Mouse (Mus musculus) testis, adult 2 months (tissue): Measurements from ENCODE around the gene App. TPM values are rescaled to one million over a fixed set of nuclear protein-coding genes. Genes with fewer than 3 reads are reported as not detected.

Source experiments
- H3K27ac ChIP-seq: fragments of 200-500 bp; 2 replicates; pipeline ENCODE4 v1.5.1; 2012; ENCODE audit warnings: low read depth, low read length; ENCODE audit not compliant: control insufficient read depth, insufficient read depth
- H3K27me3 ChIP-seq: fragments of 200-500 bp; 2 replicates; pipeline ENCODE4 v1.6.1; 2012; ENCODE audit warnings: mild to moderate bottlenecking, low read length, moderate library complexity; ENCODE audit not compliant: control insufficient read depth, insufficient read depth
- H3K36me3 ChIP-seq: fragments of 200-500 bp; 2 replicates; pipeline ENCODE4 v1.6.1; 2012; ENCODE audit warnings: mild to moderate bottlenecking, low read length; ENCODE audit not compliant: control insufficient read depth, insufficient read depth
- H3K4me1 ChIP-seq: fragments of 200-500 bp; 2 replicates; pipeline ENCODE4 v1.6.1; 2012; ENCODE audit warnings: low read length; ENCODE audit not compliant: control insufficient read depth, insufficient read depth
- H3K4me3 ChIP-seq: fragments of 200-500 bp; 2 replicates; pipeline ENCODE4 v1.5.1; 2012; ENCODE audit warnings: low read depth, mild to moderate bottlenecking, low read length, moderate library complexity, mixed read lengths; ENCODE audit not compliant: control insufficient read depth
- CTCF ChIP-seq: fragments of 200-500 bp; IDR thresholded peaks from 2 replicates; pipeline ENCODE4 v1.5.1; 2012; ENCODE audit warnings: low read depth, mild to moderate bottlenecking, inconsistent platforms, low read length, moderate library complexity; ENCODE audit not compliant: control insufficient read depth, insufficient read depth, insufficient replicate concordance
- POLR2A ChIP-seq: fragments of 200-500 bp; IDR thresholded peaks from 2 replicates; pipeline ENCODE4 v1.6.1; 2012; ENCODE audit warnings: low read depth, mild to moderate bottlenecking, inconsistent platforms, low read length, moderate library complexity; ENCODE audit not compliant: control insufficient read depth
- polyA plus RNA-seq: library from polyadenylated mRNA; depleted of rRNA; stranded (reverse); fragments of >200 nt; gene quantifications from 2 replicates; pipeline ENCODE4 v1.2.3, GENCODE M21; 2012

The App gene
- polyA plus RNA-seq, 1 experiment = 89.0 TPM

GRCm38 (mm10) chr16:85105603-85106002 lies 68.0 kb downstream of the App start:
- Histone ChIP-seq H3K36me3 (no peaks in the 10 kb centered on the region), H3K27me3 (no peaks in the 10 kb centered on the region), H3K27ac (no peak overlapping the region), H3K4me3 (no peak overlapping the region), H3K4me1 (no peaks in the 10 kb centered on the region)
- TF ChIP-seq POLR2A = no peak
- TF ChIP-seq CTCF = no peak

GRCm38 (mm10) chr16:85103116-85103787 lies 70.3 kb downstream of the App start:
- Histone ChIP-seq H3K27ac (no peak overlapping the region), H3K27me3 (no peaks in the 10 kb centered on the region), H3K4me1 (no peaks in the 10 kb centered on the region), H3K4me3 (no peak overlapping the region), H3K36me3 (no peaks in the 10 kb centered on the region)
- no peak for TF ChIP-seq CTCF
- no peak for TF ChIP-seq POLR2A

GRCm38 (mm10) chr16:85101544-85101943 lies 72.0 kb downstream of the App start:
- H3K4me3 ChIP-seq = no peak overlapping the region
- TF ChIP-seq CTCF (no peak), POLR2A (no peak)
- H3K27ac ChIP-seq = no peak overlapping the region
- no peaks in the 10 kb centered on the region for H3K4me1 ChIP-seq
- H3K27me3 ChIP-seq = no peaks in the 10 kb centered on the region
- no peaks in the 10 kb centered on the region for H3K36me3 ChIP-seq

GRCm38 (mm10) chr16:85100806-85101205 lies 72.8 kb downstream of the App start:
- Histone ChIP-seq H3K4me1 (no peaks in the 10 kb centered on the region), H3K36me3 (no peaks in the 10 kb centered on the region), H3K27ac (no peak overlapping the region), H3K27me3 (no peaks in the 10 kb centered on the region), H3K4me3 (no peak overlapping the region)
- TF ChIP-seq POLR2A (no peak), CTCF (no peak)

GRCm38 (mm10) chr16:85099487-85099886 lies 74.1 kb downstream of the App start:
- TF ChIP-seq CTCF (no peak), POLR2A (no peak)
- Histone ChIP-seq H3K4me3 (no peak overlapping the region), H3K27ac (peak overlapping the region; percentile 44; the same call in 1 of the 2 replicates), H3K4me1 (peaks cover 3% of the 10 kb centered on the region; the same call in 1 of the 2 replicates), H3K27me3 (no peaks in the 10 kb centered on the region), H3K36me3 (no peaks in the 10 kb centered on the region)

GRCm38 (mm10) chr16:85099044-85099443 lies 74.5 kb downstream of the App start:
- H3K27ac ChIP-seq = no peak overlapping the region; the same call in 1 of the 2 replicates
- H3K36me3 ChIP-seq = no peaks in the 10 kb centered on the region
- no peak for TF ChIP-seq CTCF
- no peak overlapping the region for H3K4me3 ChIP-seq
- peaks cover 3% of the 10 kb centered on the region; the same call in 1 of the 2 replicates for H3K4me1 ChIP-seq
- no peaks in the 10 kb centered on the region for H3K27me3 ChIP-seq

GRCm38 (mm10) chr16:85096396-85096795 lies 77.2 kb downstream of the App start:
- Histone ChIP-seq H3K4me3 (no peak overlapping the region), H3K4me1 (peaks cover 3% of the 10 kb centered on the region; the same call in 1 of the 2 replicates), H3K27ac (no peak overlapping the region), H3K36me3 (no peaks in the 10 kb centered on the region), H3K27me3 (no peaks in the 10 kb centered on the region)
- TF ChIP-seq POLR2A (no peak), CTCF (no peak)
